Mouse (Mus musculus): ENCODE measurements around the gene Gm14391. TPM values are rescaled to one million over a fixed set of nuclear protein-coding genes. Genes with fewer than 3 reads are reported as not detected.
"Not testable (repeated sequence)": the region's sequence is repeated elsewhere in the genome, so short reads cannot be mapped to it uniquely, and the experiment has no call there.

Gene Gm14391
- polyA plus RNA-seq (2015; fragmentation: Nextera tagmentation; extraction: Ambion mirVana), result 0.62 and 3.6 TPM in 2 replicates

DNA sequence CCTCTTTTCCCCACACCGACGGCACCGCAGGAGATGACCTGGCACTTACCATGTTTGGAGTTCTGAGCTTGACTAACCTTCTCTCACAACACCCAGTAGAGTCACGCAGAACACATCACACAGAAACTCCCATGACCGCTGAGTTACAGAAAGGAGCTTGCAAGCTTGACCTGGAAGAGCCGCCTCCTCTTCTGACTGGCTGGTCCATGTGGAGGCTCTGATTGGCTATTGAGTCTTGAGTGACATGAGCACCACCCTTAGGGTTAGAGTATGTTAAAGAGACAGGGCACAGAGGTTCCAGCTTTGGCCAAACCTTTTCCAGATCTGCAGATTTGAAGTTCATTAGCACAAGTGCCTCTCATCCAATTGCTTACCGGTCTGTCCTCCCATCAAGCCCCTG lies at the start of gene Gm14391:
Gene Gm14391, minus strand, starts transcription at position 186 of the 400 bp plus-strand sequence.
- not testable (repeated sequence) for H3K27me3 ChIP-seq (ENCODE audit: control insufficient read depth, insufficient read depth, low read length); H3K4me1 ChIP-seq (replicated peaks; ENCODE audit: control insufficient read depth, insufficient read depth); H3K36me3 ChIP-seq (ENCODE audit: control insufficient read depth, insufficient read depth, low read length); DNase-seq (ENCODE audit: low spot score); H3K9ac ChIP-seq (ENCODE audit: low read length); ATAC-seq (ENCODE audit: low FRiP score, low TSS enrichment); H3K27ac ChIP-seq (replicated peaks); H3K4me2 ChIP-seq (replicated peaks; ENCODE audit: low read depth); H3K9me3 ChIP-seq (ENCODE audit: control insufficient read depth, low read length); H3K4me3 ChIP-seq (ENCODE audit: low read depth, low read length)
- WGBS, result no CpG with 5 or more reads among the region's 7 CpGs

- H3K4me2 ChIP-seq (replicated peaks; ENCODE audit: low read depth); H3K9me3 ChIP-seq (ENCODE audit: control insufficient read depth, low read length); ATAC-seq (ENCODE audit: low FRiP score, low TSS enrichment); DNase-seq (ENCODE audit: low spot score); H3K4me3 ChIP-seq (ENCODE audit: low read depth, low read length); H3K9ac ChIP-seq (ENCODE audit: low read length); H3K27me3 ChIP-seq (ENCODE audit: control insufficient read depth, insufficient read depth, low read length); H3K27ac ChIP-seq (replicated peaks); H3K4me1 ChIP-seq (replicated peaks; ENCODE audit: control insufficient read depth, insufficient read depth); H3K36me3 ChIP-seq (ENCODE audit: control insufficient read depth, insufficient read depth, low read length): not testable (repeated sequence)
- 37% methylated on average over 1 of the region's 1 CpGs for WGBS
Measured at GRCm38 (mm10) chr2:175179008-175179407, 27.7 kb downstream of the Gm14391 start.

DNA sequence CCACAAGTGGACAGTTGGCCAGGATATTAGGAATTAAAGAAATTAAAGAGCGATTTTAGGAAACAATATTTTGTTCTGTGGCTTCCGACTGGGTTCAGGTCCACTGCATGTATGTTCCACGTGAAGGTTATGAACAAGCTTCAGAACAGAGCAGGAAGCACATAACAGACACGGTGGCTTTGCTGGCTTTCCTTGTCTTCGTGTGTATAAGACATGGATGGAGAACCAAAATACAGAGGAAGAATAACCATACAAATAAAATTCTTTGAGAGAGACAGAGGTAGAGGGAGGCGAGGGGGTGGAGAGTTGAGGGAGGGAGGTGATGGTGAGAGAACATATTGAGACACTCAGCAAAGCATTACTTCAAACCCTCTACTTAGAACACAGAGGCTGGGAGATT lies 30.4 kb downstream of the Gm14391 start:
- no peak for ATAC-seq (ENCODE audit: low FRiP score, low TSS enrichment)
- Histone ChIP-seq H3K9ac (ENCODE audit: low read length) (no peak overlapping the region), H3K4me1 (replicated peaks; ENCODE audit: control insufficient read depth, insufficient read depth) (no peaks in the 10 kb centered on the region), H3K36me3 (ENCODE audit: control insufficient read depth, insufficient read depth, low read length) (no peaks in the 10 kb centered on the region), H3K4me3 (ENCODE audit: low read depth, low read length) (no peak overlapping the region), H3K9me3 (ENCODE audit: control insufficient read depth, low read length) (no peaks in the 10 kb centered on the region), H3K27ac (replicated peaks) (no peak overlapping the region), H3K27me3 (ENCODE audit: control insufficient read depth, insufficient read depth, low read length) (no peaks in the 10 kb centered on the region), H3K4me2 (replicated peaks; ENCODE audit: low read depth) (no peak overlapping the region)
- 79% methylated on average over 6 of the region's 6 CpGs for WGBS
- TF ChIP-seq EP300 (optimal IDR thresholded peaks at IDR 0.05) (no peak), CTCF (IDR thresholded peaks at IDR 0.05; ENCODE audit: low read depth) (no peak)
- DNase-seq (ENCODE audit: low spot score), result no peak

DNA sequence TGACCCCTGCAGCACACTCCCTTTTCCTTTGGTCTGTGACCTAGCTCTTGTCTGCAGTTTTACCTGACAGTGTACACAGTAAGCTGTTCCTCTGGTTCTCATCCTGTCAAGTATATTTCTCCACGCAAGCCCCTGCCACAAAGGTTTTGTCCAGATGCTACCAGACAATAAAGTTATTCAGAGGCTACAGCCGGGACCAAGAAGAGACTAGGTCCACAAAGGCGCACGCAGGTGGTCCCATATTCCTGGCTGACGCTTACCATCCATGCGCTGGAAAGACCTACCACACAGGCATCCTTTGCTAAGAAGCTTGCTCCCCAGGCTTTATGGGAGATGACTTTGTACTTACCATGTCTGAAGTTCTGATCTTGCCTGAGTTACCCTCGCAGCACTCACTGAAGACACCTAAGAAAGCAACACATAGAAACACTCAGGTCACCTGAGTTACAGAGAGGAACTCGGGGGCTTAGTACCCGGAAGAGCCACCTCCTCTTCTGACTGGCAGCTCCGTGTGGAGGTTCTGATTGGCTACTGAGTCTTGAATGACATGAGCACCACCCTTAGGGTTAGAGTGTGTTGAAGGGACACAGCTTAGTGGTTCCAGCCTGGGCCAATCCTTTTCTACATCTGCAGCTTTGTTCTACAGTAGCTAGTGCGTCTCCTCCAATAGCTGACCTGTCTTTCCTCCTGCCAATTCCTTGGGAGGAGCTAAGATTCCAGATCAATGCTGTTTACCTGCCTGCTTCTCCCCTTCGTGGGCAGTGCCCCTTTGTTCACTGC lies 31.1 kb downstream of the Gm14391 start, which contains the start of gene Gm14443:
Gene Gm14443, minus strand, starts transcription at position 471 of the 780 bp plus-strand sequence.
- not testable (repeated sequence) for H3K27me3 ChIP-seq (ENCODE audit: control insufficient read depth, insufficient read depth, low read length); H3K27ac ChIP-seq (replicated peaks); H3K9me3 ChIP-seq (ENCODE audit: control insufficient read depth, low read length); H3K4me2 ChIP-seq (replicated peaks; ENCODE audit: low read depth); H3K4me1 ChIP-seq (replicated peaks; ENCODE audit: control insufficient read depth, insufficient read depth); H3K36me3 ChIP-seq (ENCODE audit: control insufficient read depth, insufficient read depth, low read length); DNase-seq (ENCODE audit: low spot score); H3K9ac ChIP-seq (ENCODE audit: low read length); ATAC-seq (ENCODE audit: low FRiP score, low TSS enrichment); H3K4me3 ChIP-seq (ENCODE audit: low read depth, low read length)
- 76% methylated on average over 12 of the region's 12 CpGs for WGBS

GRCm38 (mm10) chr2:175174058-175174457 lies 32.7 kb downstream of the Gm14391 start:
- not testable (repeated sequence) for H3K36me3 ChIP-seq (ENCODE audit: control insufficient read depth, insufficient read depth, low read length); ATAC-seq (ENCODE audit: low FRiP score, low TSS enrichment); H3K27me3 ChIP-seq (ENCODE audit: control insufficient read depth, insufficient read depth, low read length); H3K9ac ChIP-seq (ENCODE audit: low read length); H3K4me1 ChIP-seq (replicated peaks; ENCODE audit: control insufficient read depth, insufficient read depth); H3K4me2 ChIP-seq (replicated peaks; ENCODE audit: low read depth); DNase-seq (ENCODE audit: low spot score); H3K4me3 ChIP-seq (ENCODE audit: low read depth, low read length); H3K27ac ChIP-seq (replicated peaks); H3K9me3 ChIP-seq (ENCODE audit: control insufficient read depth, low read length)
- WGBS, result 81% methylated on average over 2 of the region's 2 CpGs

GRCm38 (mm10) chr2:175172906-175173595 lies 33.7 kb downstream of the Gm14391 start:
- not testable (repeated sequence) for H3K27me3 ChIP-seq (ENCODE audit: control insufficient read depth, insufficient read depth, low read length); H3K4me1 ChIP-seq (replicated peaks; ENCODE audit: control insufficient read depth, insufficient read depth); H3K4me3 ChIP-seq (ENCODE audit: low read depth, low read length); ATAC-seq (ENCODE audit: low FRiP score, low TSS enrichment); H3K9me3 ChIP-seq (ENCODE audit: control insufficient read depth, low read length); H3K27ac ChIP-seq (replicated peaks); H3K36me3 ChIP-seq (ENCODE audit: control insufficient read depth, insufficient read depth, low read length); H3K9ac ChIP-seq (ENCODE audit: low read length); H3K4me2 ChIP-seq (replicated peaks; ENCODE audit: low read depth); DNase-seq (ENCODE audit: low spot score)
- WGBS, result 79% methylated on average over 3 of the region's 3 CpGs
